Mouse (Mus musculus): ENCODE measurements around the gene Unc119b.

GRCm38 (mm10) chr5:115100473-115100872 is 34.3 kb downstream of the Unc119b start:
- no peak for TF ChIP-seq ZC3H11A (IDR thresholded peaks at IDR 0.05; ENCODE audit: borderline replicate concordance, low read depth, low read length)
- no peak for TF ChIP-seq CHD2 (IDR thresholded peaks at IDR 0.05; ENCODE audit: low read depth, low read length)
- no peak for TF ChIP-seq MAFK (IDR thresholded peaks at IDR 0.05; ENCODE audit: insufficient read depth, low read depth, low read length)
- TF ChIP-seq HCFC1 (IDR thresholded peaks at IDR 0.05; ENCODE audit: borderline replicate concordance, insufficient read depth, low read length), result no peak
- TF ChIP-seq ZNF384 (IDR thresholded peaks at IDR 0.05; ENCODE audit: low read depth, low read length), result no peak
